Mouse (Mus musculus) heart, embryonic 11.5 days (tissue): ENCODE measurements around the gene Gm13288. TPM values are rescaled to one million over a fixed set of nuclear protein-coding genes. Genes with fewer than 3 reads are reported as not detected.
"Not testable (repeated sequence)": the region's sequence is repeated elsewhere in the genome, so short reads cannot be mapped to it uniquely, and the experiment has no call there.

ENCODE experiments used
- ATAC-seq: fragments of 200-750 bp; cut with Nextera tagmentation; replicated peaks from 2 replicates; pipeline ENCODE4 v1.8.0; 2017; ENCODE audit warnings: moderate library complexity; ENCODE audit not compliant: insufficient number of reproducible peaks, low FRiP score, low TSS enrichment
- H3K27ac ChIP-seq: fragments of 300-500 bp; sonication (generic); 2 replicates; pipeline ENCODE4 v1.5.1; 2014; ENCODE audit warnings: mild to moderate bottlenecking, low read depth, low read length
- H3K27me3 ChIP-seq: fragments of 300-500 bp; sonication (generic); 2 replicates; pipeline ENCODE4 v1.6.1; 2014; ENCODE audit warnings: mild to moderate bottlenecking, low read length, mixed read lengths; ENCODE audit not compliant: control insufficient read depth, insufficient read depth
- H3K36me3 ChIP-seq: fragments of 300-500 bp; sonication (generic); 2 replicates; pipeline ENCODE4 v1.6.1; 2014; ENCODE audit warnings: mild to moderate bottlenecking, low read length, moderate library complexity, mixed read lengths; ENCODE audit not compliant: control insufficient read depth, insufficient read depth
- H3K4me1 ChIP-seq: fragments of 300-500 bp; sonication (generic); 2 replicates; pipeline ENCODE4 v1.6.1; 2014; ENCODE audit warnings: low read length; ENCODE audit not compliant: control insufficient read depth, insufficient read depth
- H3K4me2 ChIP-seq: fragments of 300-500 bp; sonication (generic); 2 replicates; pipeline ENCODE4 v1.6.1; 2014; ENCODE audit warnings: mild to moderate bottlenecking, moderate library complexity
- H3K4me3 ChIP-seq: fragments of 300-500 bp; sonication (generic); 2 replicates; pipeline ENCODE4 v1.5.1; 2014; ENCODE audit warnings: low read depth, low read length
- H3K9ac ChIP-seq: fragments of 300-500 bp; sonication (generic); 2 replicates; pipeline ENCODE4 v1.6.1; 2014; ENCODE audit warnings: mild to moderate bottlenecking, low read depth, low read length, moderate library complexity
- H3K9me3 ChIP-seq: fragments of 300-500 bp; sonication (generic); replicated peaks from 2 replicates; pipeline ENCODE4 v1.6.1; 2016; ENCODE audit warnings: low read length; ENCODE audit not compliant: control insufficient read depth
- WGBS: fragments of 180-500 bp; shearing (Covaris S2); extraction: QIAGEN DNeasy Blood & Tissue Kit; methylation state at CpG from one replicate; pipeline ENCODE4 v1.1.7; 2014; ENCODE audit not compliant: insufficient replicate concordance; 5-methylcytosine and 5-hydroxymethylcytosine counted together
- polyA plus RNA-seq: library from polyadenylated mRNA; unstranded; fragments of >200 nt; fragmentation: Nextera tagmentation; extraction: Ambion mirVana; gene quantifications from 2 replicates; pipeline ENCODE4 v1.2.1, GENCODE M21; 2014

The Gm13288 gene
- polyA plus RNA-seq, 1 experiment from 2014 or later: not detected

GRCm38 (mm10) chr4:88822995-88823394 is 17.7 kb downstream of the Gm13288 start:
- ATAC-seq: no peak
- Histone ChIP-seq H3K9ac (no peak overlapping the region), H3K36me3 (no peaks in the 10 kb centered on the region), H3K4me3 (no peak overlapping the region), H3K4me2 (no peak overlapping the region), H3K27me3 (no peaks in the 10 kb centered on the region), H3K9me3 (no peaks in the 10 kb centered on the region), H3K27ac (no peak overlapping the region), H3K4me1 (no peaks in the 10 kb centered on the region)
- WGBS: 22% methylated on average over 4 of the region's 4 CpGs

- H3K27me3 ChIP-seq, H3K4me2 ChIP-seq, H3K27ac ChIP-seq, H3K9ac ChIP-seq, H3K36me3 ChIP-seq, H3K4me3 ChIP-seq, ATAC-seq, H3K4me1 ChIP-seq, H3K9me3 ChIP-seq: not testable (repeated sequence)
These were observed 21.8 kb downstream of the Gm13288 start, which contains the start of gene Ifna6 for GRCm38 (mm10) chr4:88827116-88827515. Gene Ifna6, plus strand, starts transcription at chr4:88827416.

- Histone ChIP-seq H3K4me3 (no peak overlapping the region), H3K36me3 (no peaks in the 10 kb centered on the region), H3K9ac (no peak overlapping the region), H3K4me2 (no peak overlapping the region), H3K4me1 (no peaks in the 10 kb centered on the region), H3K9me3 (no peaks in the 10 kb centered on the region), H3K27ac (no peak overlapping the region), H3K27me3 (no peaks in the 10 kb centered on the region)
- WGBS: 25% methylated on average over 4 of the region's 4 CpGs
- ATAC-seq: no peak
These were observed 25.2 kb downstream of the Gm13288 start for GRCm38 (mm10) chr4:88830523-88830922.

DNA sequence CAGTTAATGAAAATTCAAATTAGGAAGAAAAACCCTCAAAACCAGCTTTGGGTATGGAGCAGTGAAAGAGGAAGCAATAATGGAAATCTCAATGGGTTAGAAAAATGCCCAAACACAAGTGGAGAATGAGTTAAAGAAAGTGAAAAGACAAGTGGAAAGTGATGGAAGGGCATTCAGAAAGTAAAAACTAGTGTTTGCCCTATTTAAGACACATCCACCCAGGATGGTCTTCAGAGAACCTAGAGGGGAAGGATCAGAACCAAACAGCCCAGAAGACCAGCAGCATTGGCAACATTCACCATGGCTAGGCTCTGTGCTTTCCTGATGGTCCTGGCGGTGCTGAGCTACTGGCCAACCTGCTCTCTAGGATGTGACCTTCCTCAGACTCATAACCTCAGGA is 29.9 kb downstream of the Gm13288 start, which contains the start of gene Ifna5:
Gene Ifna5, plus strand, starts transcription at position 301 of the 400 bp plus-strand sequence.
- not testable (repeated sequence) for H3K36me3 ChIP-seq, H3K27me3 ChIP-seq, H3K27ac ChIP-seq, H3K4me1 ChIP-seq, H3K9me3 ChIP-seq, ATAC-seq, H3K4me3 ChIP-seq, H3K4me2 ChIP-seq, H3K9ac ChIP-seq
- 90% methylated on average over 1 of the region's 1 CpGs for WGBS

GRCm38 (mm10) chr4:88838828-88839227 is 33.5 kb downstream of the Gm13288 start:
- no peaks in the 10 kb centered on the region for H3K4me1 ChIP-seq
- H3K4me2 ChIP-seq: no peak overlapping the region
- WGBS: 35% methylated on average over 3 of the region's 3 CpGs
- H3K9me3 ChIP-seq: no peaks in the 10 kb centered on the region
- ATAC-seq: no peak
- H3K36me3 ChIP-seq: no peaks in the 10 kb centered on the region
- H3K4me3 ChIP-seq: no peak overlapping the region
- H3K9ac ChIP-seq: no peak overlapping the region
- no peaks in the 10 kb centered on the region for H3K27me3 ChIP-seq
- no peak overlapping the region for H3K27ac ChIP-seq

GRCm38 (mm10) chr4:88840058-88840457 is 34.7 kb downstream of the Gm13288 start:
- no peaks in the 10 kb centered on the region for H3K36me3 ChIP-seq

GRCm38 (mm10) chr4:88841438-88841911 is 36.1 kb downstream of the Gm13288 start, which contains the start of gene Ifna4:
Gene Ifna4, plus strand, starts transcription at chr4:88841861.
- ATAC-seq: no peak
- no peak within 1 kb of the TSS for H3K9ac ChIP-seq
- no peaks in the 10 kb centered on the region for H3K9me3 ChIP-seq
- H3K27ac ChIP-seq: no peak within 1 kb of the TSS
- H3K4me2 ChIP-seq: no peak within 1 kb of the TSS
- 43% methylated on average over 2 of the region's 2 CpGs for WGBS
- H3K27me3 ChIP-seq: no peaks in the 10 kb centered on the region
- H3K36me3 ChIP-seq: no peaks in the 10 kb centered on the region
- H3K4me1 ChIP-seq: no peaks in the 10 kb centered on the region
- no peak within 1 kb of the TSS for H3K4me3 ChIP-seq

More at GRCm38 (mm10) chr4:88840058-88840457, 34.7 kb downstream of the Gm13288 start:
- Histone ChIP-seq H3K27me3 (no peaks in the 10 kb centered on the region), H3K4me1 (no peaks in the 10 kb centered on the region), H3K9me3 (no peaks in the 10 kb centered on the region), H3K27ac (no peak overlapping the region), H3K4me2 (no peak overlapping the region), H3K4me3 (no peak overlapping the region), H3K9ac (no peak overlapping the region)
- 67% methylated on average over 3 of the region's 3 CpGs for WGBS
- no peak for ATAC-seq

GRCm38 (mm10) chr4:88845334-88845733 is 40.0 kb downstream of the Gm13288 start:
- no peak overlapping the region for H3K27ac ChIP-seq
- H3K4me3 ChIP-seq: no peak overlapping the region
- no peak for ATAC-seq
- no peaks in the 10 kb centered on the region for H3K36me3 ChIP-seq
- no peaks in the 10 kb centered on the region for H3K4me1 ChIP-seq
- H3K9ac ChIP-seq: no peak overlapping the region
- no peak overlapping the region for H3K4me2 ChIP-seq
- no peaks in the 10 kb centered on the region for H3K9me3 ChIP-seq
- WGBS: 44% methylated on average over 2 of the region's 2 CpGs
- H3K27me3 ChIP-seq: no peaks in the 10 kb centered on the region

- H3K4me1 ChIP-seq: no peaks in the 10 kb centered on the region
- H3K27me3 ChIP-seq: no peaks in the 10 kb centered on the region
- WGBS: 72% methylated on average over 1 of the region's 1 CpGs
- H3K36me3 ChIP-seq: no peaks in the 10 kb centered on the region
- H3K27ac ChIP-seq: no peak within 1 kb of the TSS
- no peak for ATAC-seq
- H3K9ac ChIP-seq: no peak within 1 kb of the TSS
- no peak within 1 kb of the TSS for H3K4me2 ChIP-seq
- H3K9me3 ChIP-seq: no peaks in the 10 kb centered on the region
- H3K4me3 ChIP-seq: no peak within 1 kb of the TSS
These were observed 44.4 kb downstream of the Gm13288 start, which contains the start of gene Ifna1 for GRCm38 (mm10) chr4:88849698-88850097. Gene Ifna1, plus strand, starts transcription at chr4:88850087.
